Mouse (Mus musculus) mesoderm, embryonic 11.5 days (tissue): ENCODE measurements around the gene Dis3.
A peak's percentile ranks its signal among the peaks of the same experiment; 100 is the strongest.

ENCODE experiments used
- DNase-seq: peaks from one replicate; pipeline ENCODE4 v3.0.0-alpha.2; 2012; ENCODE audit warnings: low read depth, low spot score

The Dis3 gene

DNA sequence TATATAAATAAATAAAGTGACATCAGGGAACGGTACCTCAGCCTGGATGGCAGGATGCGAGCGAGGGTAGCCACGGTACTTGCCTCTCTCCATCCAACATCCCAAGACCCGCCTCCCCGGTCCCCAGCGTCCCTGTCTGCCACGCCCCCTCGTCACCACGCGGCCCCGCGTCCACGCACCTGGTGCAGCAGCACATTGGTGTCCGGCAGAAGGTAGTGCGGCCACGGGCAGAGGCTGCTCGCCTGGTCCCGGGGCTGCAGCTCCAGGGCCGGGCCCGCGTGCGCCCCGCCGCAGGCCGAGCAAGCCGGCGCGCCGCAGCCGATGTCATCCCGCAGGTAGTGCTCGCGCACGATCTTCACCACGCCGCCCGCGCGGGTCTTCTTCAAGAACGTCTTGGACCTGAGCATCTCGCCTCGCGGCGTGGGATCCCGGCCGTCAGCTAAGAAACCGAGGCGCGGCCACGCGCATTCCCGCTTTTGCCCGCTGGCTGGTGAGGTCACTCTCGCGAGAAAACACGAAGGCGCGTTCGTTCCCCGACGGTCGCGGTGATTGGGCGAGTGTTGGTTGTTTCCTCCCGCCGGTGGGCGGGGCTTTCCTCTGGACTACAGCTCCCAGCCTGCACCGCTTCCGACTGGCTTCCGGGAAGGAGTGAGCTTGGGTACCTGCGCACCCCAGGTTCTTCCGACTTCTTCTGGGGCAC, at the start of gene Dis3, which contains the start of gene Pibf1:
Gene Dis3, minus strand, starts transcription at position 504 of the 700 bp plus-strand sequence.
Gene Pibf1, plus strand, starts transcription at position 158 of the 700 bp plus-strand sequence.
- peak; percentile 99 for DNase-seq

DNA sequence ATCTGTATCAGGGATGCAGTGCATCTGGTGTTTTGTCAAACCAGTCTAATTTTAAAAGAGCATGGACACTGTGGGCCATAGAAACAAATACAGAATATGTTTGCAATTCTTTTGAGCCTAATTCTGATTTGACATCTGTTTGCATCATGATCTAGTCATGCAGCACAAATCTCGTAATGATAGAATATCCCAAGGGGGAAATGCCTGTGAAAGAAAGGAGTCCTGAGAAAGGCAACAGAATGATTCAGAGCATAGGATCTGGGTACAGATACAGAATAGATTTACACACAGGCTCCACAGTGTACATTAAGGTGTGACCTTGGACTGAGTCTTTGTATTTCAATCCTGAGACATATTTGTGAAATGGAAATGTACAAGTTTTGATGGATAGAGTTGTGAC, 47.3 kb upstream of the Dis3 start:
- DNase-seq: no peak

DNA sequence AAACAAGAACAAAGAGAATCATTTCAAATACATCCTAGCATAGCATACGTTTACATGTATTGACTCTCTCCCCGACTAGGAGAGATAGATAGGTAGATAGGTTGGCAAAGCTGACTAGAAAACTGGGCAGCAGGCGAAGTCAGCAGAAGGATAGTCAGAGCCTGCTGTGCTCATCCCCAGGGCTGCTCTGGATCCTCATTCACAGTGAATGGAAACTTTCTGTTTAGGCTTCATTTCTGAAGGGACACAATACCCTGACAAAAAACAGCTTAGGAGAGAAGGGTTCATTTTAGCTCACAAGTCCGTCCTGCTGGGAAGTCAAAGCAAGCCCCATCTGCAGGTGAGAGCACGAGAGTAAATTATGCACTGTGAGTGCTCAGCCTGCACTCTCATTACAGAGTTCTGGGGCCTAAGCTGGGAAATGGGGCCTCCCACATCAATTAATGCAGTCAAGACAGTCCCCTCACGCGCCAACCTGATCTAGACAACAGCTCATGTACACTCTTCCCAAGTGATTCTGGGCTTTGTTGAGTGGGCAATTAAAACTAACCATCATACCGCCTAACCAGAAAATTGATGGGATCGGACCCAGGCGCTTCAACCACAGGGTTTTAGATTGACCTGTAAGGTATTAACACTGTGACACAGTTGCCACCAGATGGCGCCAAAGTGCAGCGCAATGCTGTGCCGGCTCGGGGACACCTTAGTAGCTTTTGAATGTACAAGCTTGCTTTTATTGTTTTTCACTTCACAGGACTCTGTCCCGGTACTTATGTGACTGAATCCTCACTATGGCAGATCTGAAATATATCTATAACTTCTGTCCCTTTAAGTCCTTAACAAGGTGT, 42.4 kb upstream of the Dis3 start:
- DNase-seq: peak; percentile 85

DNA sequence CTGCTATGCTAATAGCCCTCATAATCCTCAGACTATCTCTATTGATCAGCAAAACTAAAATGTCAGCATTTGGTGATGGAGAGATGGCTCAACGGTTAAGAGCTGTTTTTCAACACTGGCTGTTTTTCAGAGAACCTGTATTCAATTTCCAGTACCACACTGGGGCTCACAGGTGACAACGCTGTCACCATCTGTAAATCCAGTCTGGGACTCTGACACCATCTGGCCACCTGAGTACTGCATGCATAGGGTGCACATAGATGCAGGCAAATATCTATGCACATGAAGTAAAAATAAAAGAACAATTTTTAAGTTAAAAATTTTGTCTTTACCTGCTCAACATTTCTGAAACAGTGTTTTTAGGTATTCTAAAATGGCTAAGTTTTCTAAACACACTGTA, 40.5 kb upstream of the Dis3 start:
- no peak for DNase-seq

DNA sequence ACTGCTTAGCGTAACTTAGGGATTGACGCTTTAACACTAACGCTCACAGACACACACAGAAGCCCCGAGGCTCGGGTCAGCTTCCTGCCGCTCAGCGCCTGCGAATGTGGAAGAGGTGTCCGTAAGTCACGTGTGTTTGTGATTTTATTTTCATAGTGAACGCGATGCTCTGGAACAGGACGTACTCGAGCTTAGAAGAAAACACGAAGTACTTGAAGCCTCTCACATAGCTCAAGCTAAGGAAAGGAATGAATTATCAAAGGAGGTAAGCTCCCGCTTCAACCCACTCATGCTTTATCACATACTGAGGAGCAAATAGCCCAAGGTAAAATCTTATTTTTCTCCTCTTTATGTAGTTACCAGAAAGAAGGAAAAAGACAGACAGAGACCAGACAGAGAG, 36.7 kb upstream of the Dis3 start:
- no peak for DNase-seq

DNA sequence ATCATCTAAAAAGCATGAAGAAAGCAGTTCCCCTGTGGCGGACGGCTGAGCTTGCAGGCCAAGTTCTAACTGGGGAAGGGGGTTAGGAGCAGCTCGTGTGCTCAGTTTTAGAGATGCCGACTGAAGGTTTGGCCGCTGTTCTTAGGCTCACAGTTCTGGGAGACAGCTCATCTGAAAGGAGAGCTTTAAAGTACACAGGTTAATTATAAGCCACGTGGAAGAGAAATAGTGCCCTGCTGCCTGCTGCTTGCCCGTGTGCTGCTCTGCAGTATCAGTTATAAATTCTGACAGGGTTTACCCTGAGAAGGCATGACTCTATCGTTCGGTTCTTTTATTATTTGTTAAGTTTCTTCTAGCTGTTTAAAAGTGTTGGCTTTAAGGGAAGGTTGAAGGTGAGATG, 36.2 kb upstream of the Dis3 start:
- DNase-seq: no peak

DNA sequence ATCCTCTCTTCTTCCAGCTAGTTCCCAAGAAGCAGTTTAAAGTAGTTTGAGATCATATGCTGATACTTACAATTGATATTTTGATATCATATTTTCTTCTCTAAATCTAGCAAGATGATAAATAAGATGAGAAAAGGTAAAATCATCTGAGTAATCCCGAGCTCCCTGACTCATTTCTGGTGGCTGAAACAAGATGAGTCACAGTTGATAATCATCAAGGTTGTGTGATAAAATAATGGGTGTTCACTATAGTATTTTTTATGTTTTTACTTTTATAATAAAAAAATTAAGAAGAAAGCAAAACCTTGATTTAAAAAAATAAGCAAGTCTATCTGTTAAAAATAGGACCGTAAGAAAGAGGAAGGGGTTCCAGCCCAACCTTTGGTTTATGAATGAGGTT, 34.5 kb upstream of the Dis3 start:
- no peak for DNase-seq

DNA sequence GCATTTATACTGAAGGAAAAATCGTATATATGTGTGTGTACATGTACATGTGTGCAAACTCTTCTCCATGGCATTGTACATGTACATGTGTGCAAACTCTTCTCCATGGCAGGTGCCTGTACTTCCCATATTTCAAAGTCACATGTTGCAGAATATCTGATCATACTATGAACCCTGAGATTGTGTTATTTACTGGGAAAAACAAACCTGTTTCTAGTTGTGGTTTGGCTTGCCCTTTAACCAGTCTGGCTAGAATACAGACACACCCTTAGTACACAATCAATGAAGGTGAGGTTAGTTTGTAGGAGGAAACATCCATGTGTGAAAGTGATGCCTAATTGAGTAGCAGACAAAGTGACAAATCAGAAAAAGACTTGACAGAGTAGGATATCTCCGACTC, 29.5 kb upstream of the Dis3 start:
- no peak for DNase-seq

DNA sequence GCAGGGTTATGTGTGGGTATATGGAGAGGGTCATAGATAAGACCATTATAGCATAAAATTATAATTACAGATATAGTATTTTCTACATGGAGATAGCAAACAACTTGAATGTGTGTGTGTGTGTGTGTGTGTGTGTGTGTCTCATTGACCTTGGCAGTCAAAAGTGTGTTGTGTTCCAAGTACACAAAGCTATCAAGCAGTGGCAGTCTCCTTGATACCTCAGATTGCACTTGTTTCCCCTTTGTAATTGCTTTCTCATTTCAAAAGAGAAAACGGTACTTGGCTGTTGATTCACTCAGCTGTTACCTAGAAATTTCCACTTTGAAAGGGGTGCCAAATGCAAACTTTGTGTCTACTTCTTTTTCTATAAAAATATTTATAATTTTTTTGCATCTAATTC, 27.9 kb upstream of the Dis3 start:
- no peak for DNase-seq

DNA sequence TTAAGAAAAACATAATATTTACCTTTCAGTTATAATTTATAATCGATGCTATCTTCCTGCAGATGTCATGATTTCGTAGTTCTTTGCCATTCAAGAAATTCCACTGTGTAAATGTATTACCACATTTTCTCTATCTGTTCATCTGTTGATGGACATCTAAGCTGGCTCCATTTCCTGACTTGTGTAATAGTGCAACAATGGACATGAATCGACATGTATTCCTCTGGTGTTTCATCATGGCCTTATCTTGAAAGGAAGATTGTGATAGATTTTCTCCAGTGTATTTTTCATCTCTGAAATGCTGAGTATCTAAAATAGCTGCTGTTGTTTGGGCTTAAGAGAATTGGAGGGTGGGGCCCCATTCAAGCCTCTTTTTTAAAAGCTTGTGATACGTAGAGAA, 27.1 kb upstream of the Dis3 start:
- no peak for DNase-seq

DNA sequence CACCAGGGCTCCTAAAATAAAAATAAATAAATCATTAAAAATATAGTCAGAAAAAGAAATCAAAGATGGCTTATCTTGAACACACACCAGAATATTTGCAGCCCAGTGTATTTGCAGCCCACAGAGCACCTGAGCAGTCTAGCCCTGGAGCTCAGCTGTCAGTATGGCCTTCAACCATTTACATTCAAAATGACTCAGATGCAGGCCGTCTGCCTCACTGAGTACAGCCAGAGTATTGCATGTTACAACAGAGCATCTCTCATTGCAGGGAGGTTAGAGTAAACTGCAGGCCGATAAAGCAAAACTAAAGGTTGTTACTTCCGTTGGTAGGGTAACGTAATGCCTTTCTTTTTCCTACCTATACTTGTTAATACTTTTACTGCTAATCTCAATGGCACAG, 24.5 kb upstream of the Dis3 start:
- no peak for DNase-seq

DNA sequence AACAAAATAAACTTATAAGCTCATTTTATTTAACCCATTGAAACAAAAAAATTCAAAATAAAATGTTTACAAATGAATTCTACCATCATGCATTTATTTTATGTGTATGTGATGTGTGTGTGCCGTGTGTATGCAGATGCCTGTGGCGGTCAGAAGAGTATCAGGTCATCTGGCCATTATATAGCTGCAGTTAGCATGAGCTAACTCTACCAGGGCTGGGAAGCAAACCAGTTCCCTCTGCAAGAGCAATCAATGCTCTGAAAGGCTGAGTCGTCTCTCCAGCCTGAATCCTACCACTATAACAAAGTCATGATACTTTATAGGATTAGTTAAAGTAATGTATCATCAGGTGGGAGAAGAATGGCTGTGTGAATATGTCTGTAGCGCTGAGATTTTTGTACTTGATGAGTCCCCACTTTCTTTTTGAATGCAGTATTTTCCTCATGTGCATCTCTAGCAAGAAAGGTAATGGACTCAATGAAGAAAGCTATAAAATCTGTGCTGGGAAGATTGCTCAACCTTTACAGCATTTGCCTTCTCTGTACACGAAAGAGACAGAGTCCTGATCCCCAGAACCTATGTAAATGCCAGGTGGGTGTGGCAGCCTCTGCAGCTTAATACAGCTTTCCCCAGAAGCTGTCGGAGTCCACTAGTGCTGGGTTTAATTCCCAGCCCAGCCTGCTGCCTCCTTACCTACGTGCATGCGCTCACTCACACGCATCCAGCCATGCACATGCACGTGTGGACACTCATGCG, 22.2 kb upstream of the Dis3 start:
- no peak for DNase-seq

DNA sequence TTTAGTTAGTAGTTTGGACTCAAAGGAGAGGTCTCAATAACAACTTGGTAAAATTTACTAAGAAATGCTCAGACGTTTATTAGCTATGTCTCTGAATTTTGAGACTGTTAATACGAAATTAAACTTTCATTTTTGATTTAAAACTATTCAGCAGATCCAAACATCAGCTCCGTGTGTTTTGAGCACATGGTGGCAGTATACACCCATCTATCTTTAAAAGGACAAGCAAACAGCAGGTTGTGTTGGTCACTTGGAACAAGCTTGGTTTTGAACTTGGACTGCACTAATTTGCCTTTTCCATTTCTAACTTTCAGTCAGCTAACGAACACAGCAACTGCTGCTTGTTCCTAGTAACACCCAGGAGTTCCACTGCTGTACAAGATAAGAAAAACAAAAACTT, 18.0 kb upstream of the Dis3 start:
- no peak for DNase-seq

DNA sequence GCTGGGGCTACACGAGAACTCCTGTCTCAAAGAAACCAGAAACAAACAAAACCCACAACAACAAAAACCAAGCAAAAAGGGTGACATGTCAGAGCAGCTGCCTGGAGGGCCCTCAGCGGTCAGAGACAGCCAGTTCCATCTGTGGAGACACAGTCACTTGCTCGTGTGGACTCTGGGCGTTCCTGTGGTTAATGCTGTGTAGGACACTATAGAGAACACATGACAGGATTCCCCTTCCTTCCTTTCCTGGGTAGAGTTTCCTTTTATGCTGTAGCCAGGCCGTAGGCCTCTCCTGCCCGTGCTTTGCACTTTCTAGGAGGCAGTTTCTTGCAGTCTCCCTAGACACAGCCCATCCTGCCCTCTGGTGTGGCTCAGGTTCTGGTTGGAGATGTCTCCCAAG, 9.2 kb upstream of the Dis3 start:
- DNase-seq: no peak

DNA sequence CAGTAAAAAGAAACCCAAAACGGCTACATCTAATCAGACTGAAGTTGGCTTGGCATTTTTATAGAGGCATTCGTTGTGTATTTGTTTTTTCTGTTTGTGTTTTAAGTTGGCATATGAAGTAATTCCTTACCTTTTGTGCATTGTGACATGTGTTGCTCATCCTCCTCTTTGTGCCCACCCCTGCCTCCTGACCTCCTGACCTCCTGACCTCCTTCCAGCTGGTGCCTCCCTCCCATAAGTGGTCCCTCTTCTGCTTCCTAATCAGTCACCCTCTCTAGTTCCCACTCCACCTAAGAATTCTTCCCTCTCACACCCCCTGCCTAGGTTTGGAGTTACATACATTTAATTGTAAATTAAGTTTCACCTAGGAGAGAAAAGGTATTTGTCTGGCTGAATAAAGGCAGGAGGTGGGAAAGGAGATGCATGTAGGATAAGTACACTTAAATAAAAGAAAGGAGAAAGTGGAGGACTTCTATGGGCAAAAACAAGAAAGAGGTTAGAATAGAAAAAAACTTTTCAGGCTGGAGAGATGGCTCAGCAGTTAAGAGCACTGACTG, 8.1 kb upstream of the Dis3 start:
- DNase-seq: no peak

DNA sequence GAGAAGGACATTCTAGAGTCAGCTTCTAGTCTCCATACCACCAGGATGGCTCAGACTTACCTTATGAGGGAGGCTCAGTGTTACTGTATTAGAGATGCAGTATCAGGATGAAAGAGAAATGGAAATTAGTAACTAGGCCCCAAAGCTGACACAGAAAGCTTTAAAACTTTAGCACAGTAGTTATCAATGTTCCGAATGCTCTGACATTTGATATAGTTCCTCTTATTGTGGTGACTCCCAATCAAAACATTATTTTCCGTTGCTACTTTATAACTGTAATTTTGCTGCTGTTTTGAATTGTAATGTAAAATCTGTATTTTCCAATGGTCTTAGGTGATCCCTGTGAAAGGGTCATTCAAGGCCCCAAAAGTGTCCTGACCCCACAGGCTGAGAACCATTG, 7.1 kb upstream of the Dis3 start:
- no peak for DNase-seq

DNA sequence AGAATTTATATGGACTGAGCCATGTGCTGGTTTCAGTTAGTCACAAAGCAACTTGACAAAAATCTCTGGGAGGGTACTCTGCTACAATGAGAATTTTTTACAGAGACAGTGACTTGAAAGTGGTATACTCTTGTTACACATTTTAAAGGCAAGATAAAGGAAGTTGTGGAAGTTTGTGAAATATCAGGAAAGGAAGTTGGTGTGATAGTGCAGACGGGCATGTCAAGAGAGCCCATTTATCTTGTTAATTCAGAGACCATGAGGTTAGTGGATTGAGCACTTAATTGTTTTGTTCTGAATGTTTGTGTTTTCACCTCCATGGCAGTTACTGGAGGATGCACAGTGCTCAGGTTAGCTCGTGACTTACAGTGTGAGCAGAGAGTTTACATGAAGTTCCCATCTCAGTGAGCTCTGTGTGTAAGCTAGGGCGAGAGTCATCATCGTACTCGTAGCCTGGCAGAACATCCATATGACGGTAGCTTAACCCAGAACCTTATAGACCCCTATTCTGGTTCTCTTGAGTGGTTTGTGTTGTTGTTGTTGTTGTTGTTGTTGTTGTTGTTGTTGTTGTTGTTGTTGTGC, 5.1 kb upstream of the Dis3 start:
- no peak for DNase-seq

DNA sequence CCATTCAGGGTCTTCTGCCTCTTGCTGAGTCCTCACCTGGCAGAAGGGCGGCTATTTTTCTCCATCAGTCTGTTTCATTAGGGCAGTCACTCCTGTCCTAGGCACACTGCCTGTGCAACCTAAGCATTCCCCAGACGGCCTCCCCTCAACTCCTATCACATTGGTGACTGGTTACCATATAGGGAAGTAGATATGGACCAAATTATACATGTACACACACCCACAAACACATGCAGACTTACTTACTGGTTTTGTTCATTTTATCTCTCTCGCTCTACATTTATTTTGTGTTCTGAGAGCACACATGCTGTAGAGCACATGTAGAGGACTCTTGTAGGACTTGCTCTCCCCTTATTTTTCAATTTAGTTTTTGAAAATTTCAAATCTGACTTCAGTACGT, 3.5 kb upstream of the Dis3 start:
- DNase-seq: no peak

DNA sequence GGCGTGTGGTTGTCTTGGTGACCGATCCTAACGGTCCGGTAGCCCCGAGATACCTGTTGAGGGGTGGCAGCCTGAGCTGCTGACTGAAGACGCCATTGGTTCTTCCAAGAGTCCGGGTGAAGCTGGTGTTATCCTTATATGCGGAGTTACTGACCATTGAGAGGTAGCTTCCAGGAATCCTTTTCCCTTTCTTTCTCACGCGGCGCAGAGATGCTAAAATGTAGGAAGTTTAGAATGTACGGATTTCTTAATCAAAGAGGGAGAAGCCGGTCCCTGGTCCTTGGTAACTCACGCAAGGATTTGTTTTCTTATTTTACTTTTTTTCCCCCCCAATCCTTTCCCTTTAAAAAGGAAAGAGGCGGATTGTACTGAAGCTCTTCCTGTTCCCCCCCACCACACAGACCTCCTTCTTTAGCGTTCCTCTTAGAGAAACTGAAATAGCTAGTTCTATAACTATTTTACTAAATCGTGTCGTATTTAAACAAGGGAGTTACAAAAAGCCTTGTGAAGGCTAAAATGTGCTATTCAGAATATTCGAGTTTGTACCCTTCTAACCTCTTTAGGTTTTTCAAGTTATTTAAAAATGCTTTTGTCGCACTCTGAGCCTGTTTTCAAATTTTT, 507 bp upstream of the Dis3 start:
- no peak for DNase-seq

DNA sequence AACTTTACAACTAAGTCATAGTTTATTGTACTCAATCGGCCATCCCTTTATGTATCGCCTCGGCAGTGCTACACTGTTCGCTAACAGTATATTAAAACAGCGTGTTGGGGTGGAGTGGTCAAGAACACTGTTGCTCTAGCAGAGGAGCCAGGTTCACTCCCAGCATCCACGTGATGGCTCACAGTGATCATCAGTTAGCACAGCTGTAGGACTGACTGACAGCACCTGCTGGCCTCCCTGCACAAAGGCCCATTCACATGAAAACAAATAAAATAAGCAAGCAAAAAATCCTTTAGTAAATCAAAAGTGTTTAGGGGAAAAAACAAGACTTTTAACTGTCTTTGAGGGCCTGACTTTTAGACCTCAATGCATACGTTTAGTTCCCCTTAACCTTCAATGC, 10.6 kb downstream of the Dis3 start:
- no peak for DNase-seq

DNA sequence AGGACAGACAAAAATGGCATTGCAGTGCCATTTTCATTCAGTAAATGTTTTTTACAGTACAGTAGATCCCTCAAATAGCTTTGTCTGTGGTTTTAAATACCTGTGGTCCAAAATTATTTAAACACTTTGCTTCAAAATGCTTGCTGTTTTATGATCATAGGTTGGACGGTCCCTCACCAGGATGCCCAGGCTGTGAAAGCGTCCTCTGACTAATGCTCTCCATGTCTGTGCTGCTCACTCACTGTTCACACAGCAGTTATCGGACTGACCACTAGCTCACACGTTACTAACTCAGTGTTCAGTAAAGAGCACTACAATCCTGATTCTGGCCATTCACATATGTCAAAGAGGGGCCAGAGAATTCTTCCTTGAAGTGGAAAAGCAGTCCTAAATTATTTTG, 28.4 kb downstream of the Dis3 start:
- no peak for DNase-seq
